In the genomic region with DNA sequence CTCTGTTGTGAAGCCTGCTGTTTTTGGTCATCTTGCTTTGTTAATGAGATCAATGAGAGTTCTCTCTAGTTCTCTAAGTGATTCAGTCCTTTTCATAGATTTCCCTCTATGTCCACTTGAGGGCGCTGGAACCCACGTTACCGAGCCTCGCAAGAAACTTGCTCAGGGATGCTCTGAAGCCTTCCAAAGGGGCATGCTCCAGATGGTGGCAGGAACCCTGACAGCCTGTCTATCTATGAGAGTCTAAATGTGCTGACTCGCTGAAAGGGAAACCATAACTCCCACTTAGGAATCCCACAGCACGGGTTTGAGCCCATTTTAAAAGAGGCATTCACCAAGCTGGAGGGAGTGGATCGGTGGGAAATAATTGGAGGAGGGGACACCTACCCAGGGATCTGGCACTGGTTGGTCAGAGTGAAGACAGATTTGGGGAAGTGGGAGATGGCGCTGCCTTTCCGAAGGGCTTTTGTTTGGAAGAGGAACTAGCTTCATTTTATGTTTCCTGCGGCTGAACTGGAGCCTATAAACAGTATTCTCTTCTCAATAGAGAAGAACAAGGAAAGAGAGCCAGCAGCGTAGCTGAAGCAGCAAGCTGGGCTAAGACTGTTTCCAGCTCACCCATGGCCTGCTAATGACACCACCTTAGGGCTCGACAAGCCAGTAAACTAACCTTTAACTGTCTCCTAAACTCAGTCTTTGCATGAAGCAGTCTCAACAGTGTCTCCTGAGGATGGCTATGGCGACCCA, we compare ENCODE assay signal across 9 mouse cellular contexts. TPM values are rescaled to one million over a fixed set of nuclear protein-coding genes. Genes with fewer than 3 reads are reported as not detected.
DNase-seq lines count a peak whose midpoint lies in the region; ATAC-seq and TF ChIP-seq lines count a peak whose summit lies in the region.
"Had no signal": no experiment of that assay in that cellular context is flagged by ENCODE, and none has a peak within 500 bp of the region (broad histone marks: within the 10 kb centered on the region; RNA-seq: fewer than 3 reads in every experiment).

No protein-coding gene starts in this region.

- peak overlapping the region; percentile 87 for H3K27ac ChIP-seq in forebrain, embryonic 15.5 days (replicated peaks)
- peak overlapping the region; percentile 27; the same call in 1 of the 2 replicates for H3K27ac ChIP-seq in midbrain, embryonic 14.5 days (replicated peaks; ENCODE audit: low read depth, low read length)
- H3K27ac ChIP-seq in testis, adult 2 months (ENCODE audit: control insufficient read depth, insufficient read depth, low read depth, low read length), result no peak overlapping the region

- peak; percentile 55; the same call in 1 of the 2 replicates for TF ChIP-seq CTCF in testis, adult 2 months (IDR thresholded peaks at IDR 0.05; ENCODE audit: control insufficient read depth, insufficient read depth, insufficient replicate concordance, low read depth, low read length)

- intact Hi-C loops in left cerebral cortex, postnatal 25 days (cut with DNase I), result loop anchor here (5.0 kb wide), 2 partner anchors 1051 to 1751 kb away; no protein-coding TSS in a partner anchor

- H3K4me1 ChIP-seq in forebrain, embryonic 15.5 days, result peaks cover 24% of the 10 kb centered on the region
- peaks cover 13% of the 10 kb centered on the region; the same call in 1 of the 2 replicates for H3K4me1 ChIP-seq in midbrain, embryonic 14.5 days (ENCODE audit: control insufficient read depth, insufficient read depth, low read length)
- H3K4me1 ChIP-seq in testis, adult 2 months (ENCODE audit: control insufficient read depth, insufficient read depth, low read length), result no peaks in the 10 kb centered on the region; the same call in 1 of the 2 replicates
- H3K4me1 ChIP-seq: megakaryocyte, embryonic 14.5 days had no signal

- peak overlapping the region; percentile 29 for H3K4me2 ChIP-seq in forebrain, embryonic 15.5 days (replicated peaks)
- H3K4me2 ChIP-seq in midbrain, embryonic 14.5 days (ENCODE audit: low read length), result peak overlapping the region; percentile 30; the same call in 1 of the 2 replicates

- no peaks in the 10 kb centered on the region for H3K9me3 ChIP-seq in forebrain, embryonic 15.5 days
- H3K9me3 ChIP-seq in midbrain, embryonic 14.5 days (ENCODE audit: control insufficient read depth, low read length), result no peaks in the 10 kb centered on the region

- no peak for TF ChIP-seq POLR2A in testis, adult 2 months (IDR thresholded peaks at IDR 0.05; ENCODE audit: control insufficient read depth, low read depth, low read length)

- no peak overlapping the region for H3K9ac ChIP-seq in forebrain, embryonic 15.5 days (replicated peaks)
- H3K9ac ChIP-seq in midbrain, embryonic 14.5 days (replicated peaks; ENCODE audit: low read length), result no peak overlapping the region

- no peaks in the 10 kb centered on the region for H3K27me3 ChIP-seq in forebrain, embryonic 15.5 days
- H3K27me3 ChIP-seq in midbrain, embryonic 14.5 days (ENCODE audit: control insufficient read depth, insufficient read depth, low read length), result no peaks in the 10 kb centered on the region
- H3K27me3 ChIP-seq in testis, adult 2 months (ENCODE audit: control insufficient read depth, insufficient read depth, low read length), result no peaks in the 10 kb centered on the region
- H3K27me3 ChIP-seq: megakaryocyte, embryonic 14.5 days had no signal

- DNase-seq in heart, adult 18-20 months, result peak; percentile 4 to 23
- no peak for DNase-seq in heart, adult 8-10 months (ENCODE audit: low spot score)
- DNase-seq in cerebellum, adult 11 months, result peak; percentile 55
- DNase-seq in hindlimb bud, embryonic 11.5 days (ENCODE audit: extremely low spot score, low read depth, low spot score), result peak; percentile 41
- peak; percentile 66 to 85 for DNase-seq in left cerebral cortex, postnatal 25 days (ENCODE audit: low spot score in 2 of 2)
- DNase-seq in midbrain, embryonic 14.5 days, result peak; percentile 92

- WGBS in forebrain, embryonic 15.5 days, result 24% methylated on average over 13 of the region's 13 CpGs
- 42% methylated on average over 13 of the region's 13 CpGs for WGBS in midbrain, embryonic 14.5 days

- ATAC-seq in forebrain, embryonic 15.5 days (replicated peaks), result peak; percentile 87
- ATAC-seq in midbrain, embryonic 14.5 days (ENCODE audit: low FRiP score, low TSS enrichment), result peak; percentile 70

- H3K4me3 ChIP-seq in forebrain, embryonic 15.5 days, result peak overlapping the region; percentile 11; the same call in 1 of the 2 replicates
- H3K4me3 ChIP-seq in midbrain, embryonic 14.5 days (replicated peaks; ENCODE audit: low read depth, low read length), result no peak overlapping the region
- H3K4me3 ChIP-seq in testis, adult 2 months (ENCODE audit: control insufficient read depth, low read depth, low read length), result no peak overlapping the region
- H3K4me3 ChIP-seq: megakaryocyte, embryonic 14.5 days had no signal

- no peaks in the 10 kb centered on the region for H3K36me3 ChIP-seq in forebrain, embryonic 15.5 days
- H3K36me3 ChIP-seq in midbrain, embryonic 14.5 days (ENCODE audit: control insufficient read depth, insufficient read depth, low read length), result no peaks in the 10 kb centered on the region
- H3K36me3 ChIP-seq in testis, adult 2 months (ENCODE audit: control insufficient read depth, insufficient read depth, low read length), result no peaks in the 10 kb centered on the region

RNA-seq across cellular contexts. Expression of a gene that starts 32.8 kb away (rescaled TPM):
- total RNA-seq in heart, adult 18-20 months (2021), result not detected
- not detected for total RNA-seq in heart, adult 8-10 months (2022)
- polyA plus RNA-seq in forebrain, embryonic 15.5 days (2015; fragmentation: Nextera tagmentation; extraction: Ambion mirVana), result not detected in 2 replicates
- total RNA-seq in left cerebral cortex, postnatal 25 days (2021), result not detected
- polyA plus RNA-seq in midbrain, embryonic 14.5 days (2014; fragmentation: Nextera tagmentation; extraction: Ambion mirVana), result not detected in 2 replicates
- not detected in 2 replicates for polyA plus RNA-seq in testis, adult 2 months (2012; rRNA removed)
